Mouse (Mus musculus) layer of hippocampus, adult 8-10 months (tissue): ENCODE data around the gene Hacd2. TPM values are rescaled to one million over a fixed set of nuclear protein-coding genes. Genes with fewer than 3 reads are reported as not detected.

Source experiments
- DNase-seq, 2 experiments: peaks; one replicate each; pipeline ENCODE4 v3.0.0; 2022; ENCODE audit warnings: low spot score in 2 of 2
- total RNA-seq, 4 experiments: library from RNA; stranded (reverse); gene quantifications; 2 replicates each; pipeline ENCODE4 v1.2.4; 2022

Gene Hacd2
- total RNA-seq, 4 experiments from 2014 or later = 40.4 to 48.4 (median 43.5) TPM

DNA sequence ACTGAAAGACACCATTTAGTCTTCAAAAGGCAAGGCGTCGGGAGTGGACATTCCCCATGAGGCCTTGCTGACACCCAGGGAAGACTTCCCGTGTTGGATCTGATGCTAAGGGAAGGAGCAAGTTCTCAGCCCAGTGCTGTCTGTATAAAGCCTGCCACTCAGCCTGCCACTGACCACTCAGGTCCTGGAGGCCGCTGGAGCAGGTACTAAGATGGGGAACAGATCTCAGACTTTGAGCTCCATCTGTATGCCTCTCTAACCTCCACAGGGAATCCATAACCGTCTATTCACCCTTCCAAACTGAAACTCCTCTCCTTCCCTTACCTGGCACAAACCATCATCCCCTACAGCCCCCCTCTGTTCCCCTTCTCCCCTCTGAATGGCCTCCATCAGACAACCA lies 91.3 kb downstream of the Hacd2 start:
- DNase-seq = no peak

DNA sequence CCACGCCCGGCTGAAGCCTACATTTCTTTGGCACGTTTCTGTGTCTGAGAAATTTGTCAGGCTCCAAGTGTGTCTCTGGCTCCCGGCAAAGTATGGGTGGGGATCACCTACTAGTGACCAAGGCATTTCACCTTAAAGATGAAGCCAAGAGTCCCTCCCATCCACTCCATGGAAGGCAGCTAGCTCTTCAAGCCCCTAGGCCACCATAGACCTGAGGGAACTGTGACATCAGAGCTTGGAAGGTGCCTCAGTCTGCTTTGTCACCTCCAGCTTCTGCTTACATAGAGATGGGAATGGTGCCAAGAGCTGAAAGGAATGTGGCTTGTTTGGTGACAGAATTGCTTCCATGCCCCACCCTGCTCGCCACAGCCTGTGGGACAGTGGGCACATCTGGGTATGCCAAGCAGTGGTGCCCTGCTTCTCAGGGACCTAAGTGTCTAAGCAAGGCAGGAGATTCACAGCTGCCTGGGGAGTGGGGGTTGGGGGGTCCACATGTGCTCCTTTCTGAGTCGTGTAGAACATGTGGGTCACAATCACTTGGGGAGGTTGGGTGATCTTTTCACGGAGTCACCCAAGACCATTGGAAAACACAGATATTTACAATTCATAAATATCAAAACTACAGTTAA lies 94.2 kb downstream of the Hacd2 start:
- DNase-seq = no peak

DNA sequence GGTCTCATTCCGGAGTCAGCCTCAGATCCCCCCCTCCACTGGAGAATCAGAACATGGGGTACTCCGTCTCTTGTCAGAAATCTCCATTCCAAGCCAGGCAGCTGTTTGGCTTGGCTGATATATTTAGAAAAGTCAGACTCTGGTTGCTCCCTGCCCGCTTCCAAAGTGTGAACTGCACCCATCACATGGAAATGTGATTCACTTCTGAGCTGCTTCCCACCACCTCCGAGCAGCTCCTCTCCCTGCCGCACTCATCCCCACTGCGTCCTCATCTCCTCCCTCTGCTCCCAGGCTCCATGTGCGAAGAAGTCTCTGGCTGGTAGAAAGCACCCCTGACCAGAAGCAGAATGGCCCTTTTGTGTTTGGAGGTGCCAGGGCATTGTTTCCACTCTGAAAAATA lies 95.2 kb downstream of the Hacd2 start:
- no peak for DNase-seq

DNA sequence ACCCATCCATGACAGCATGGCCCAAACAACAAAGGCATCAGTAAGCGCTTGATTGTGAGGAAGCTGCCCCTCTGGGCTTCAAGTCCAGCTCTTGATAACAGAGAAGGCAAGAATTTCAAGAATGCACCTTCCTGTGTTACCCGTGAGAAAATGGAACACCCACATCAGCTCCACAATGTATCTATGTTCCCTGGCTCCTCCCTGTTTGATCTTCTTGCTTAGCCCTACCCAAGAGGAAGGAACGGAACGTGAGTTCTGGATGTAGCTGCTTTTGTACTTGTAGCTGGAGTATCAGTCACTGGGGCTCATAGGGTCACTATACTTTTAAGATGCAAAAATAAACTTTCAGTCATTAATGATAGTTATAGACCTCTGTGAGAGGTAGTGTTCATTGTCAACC lies 98.4 kb downstream of the Hacd2 start:
- no peak for DNase-seq

DNA sequence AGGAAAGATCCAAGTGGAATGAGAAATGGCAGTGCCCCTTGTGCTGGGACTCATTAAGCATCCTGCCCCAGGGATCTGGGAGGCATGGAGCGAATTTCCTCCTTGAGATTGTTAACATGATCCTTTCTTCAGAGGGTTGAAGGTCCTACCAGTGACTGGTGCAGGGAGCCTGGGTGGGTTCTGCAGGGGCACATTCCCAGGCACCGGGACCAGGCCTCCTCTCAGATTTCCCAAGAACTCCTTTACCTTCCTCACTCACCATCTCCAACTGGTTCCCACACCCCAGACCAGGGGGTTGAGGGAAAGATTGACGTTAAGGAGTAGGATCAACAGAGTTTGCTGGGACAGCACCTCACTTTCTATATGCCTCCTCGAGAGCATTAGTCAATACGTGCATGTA lies 105.0 kb downstream of the Hacd2 start:
- DNase-seq = no peak

DNA sequence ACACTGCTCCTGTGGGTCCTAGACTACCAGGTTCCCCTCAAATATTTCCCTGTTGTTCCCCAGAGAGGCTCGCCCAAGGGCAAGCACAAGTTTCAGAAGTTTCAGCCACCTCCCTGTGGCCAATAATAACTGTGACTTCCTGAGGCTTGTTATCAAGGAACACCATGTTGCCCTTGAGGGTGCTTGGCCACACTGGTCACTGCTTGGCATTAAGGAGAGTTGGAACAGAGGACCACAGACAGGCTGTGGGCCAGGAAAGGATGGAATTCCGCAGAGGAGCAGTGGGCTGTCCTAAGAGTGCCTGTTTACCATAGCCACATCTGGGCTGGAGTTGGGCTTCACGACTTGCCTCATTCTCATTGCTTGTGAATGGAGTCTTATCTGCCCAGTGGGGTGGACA lies 107.9 kb downstream of the Hacd2 start:
- no peak for DNase-seq

DNA sequence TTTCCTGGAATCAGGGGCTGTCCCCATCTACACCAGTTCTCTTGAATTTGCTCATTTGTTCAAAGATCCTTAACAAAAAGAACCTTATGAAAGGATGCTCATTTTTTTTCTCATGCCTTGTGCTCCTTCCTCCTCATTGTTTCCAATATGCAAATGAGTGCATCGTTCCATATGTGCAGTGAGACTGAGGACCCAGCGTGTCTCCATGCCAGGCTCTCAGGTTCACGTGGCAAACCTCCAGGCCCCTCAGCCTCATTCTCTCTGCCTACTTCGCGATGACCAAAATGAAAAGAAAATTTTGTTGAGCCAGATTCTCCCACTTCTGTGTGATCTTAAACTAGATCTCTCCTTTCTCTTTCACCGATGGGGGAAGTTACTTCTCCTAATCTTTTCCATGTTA lies 117.2 kb downstream of the Hacd2 start:
- no peak for DNase-seq

DNA sequence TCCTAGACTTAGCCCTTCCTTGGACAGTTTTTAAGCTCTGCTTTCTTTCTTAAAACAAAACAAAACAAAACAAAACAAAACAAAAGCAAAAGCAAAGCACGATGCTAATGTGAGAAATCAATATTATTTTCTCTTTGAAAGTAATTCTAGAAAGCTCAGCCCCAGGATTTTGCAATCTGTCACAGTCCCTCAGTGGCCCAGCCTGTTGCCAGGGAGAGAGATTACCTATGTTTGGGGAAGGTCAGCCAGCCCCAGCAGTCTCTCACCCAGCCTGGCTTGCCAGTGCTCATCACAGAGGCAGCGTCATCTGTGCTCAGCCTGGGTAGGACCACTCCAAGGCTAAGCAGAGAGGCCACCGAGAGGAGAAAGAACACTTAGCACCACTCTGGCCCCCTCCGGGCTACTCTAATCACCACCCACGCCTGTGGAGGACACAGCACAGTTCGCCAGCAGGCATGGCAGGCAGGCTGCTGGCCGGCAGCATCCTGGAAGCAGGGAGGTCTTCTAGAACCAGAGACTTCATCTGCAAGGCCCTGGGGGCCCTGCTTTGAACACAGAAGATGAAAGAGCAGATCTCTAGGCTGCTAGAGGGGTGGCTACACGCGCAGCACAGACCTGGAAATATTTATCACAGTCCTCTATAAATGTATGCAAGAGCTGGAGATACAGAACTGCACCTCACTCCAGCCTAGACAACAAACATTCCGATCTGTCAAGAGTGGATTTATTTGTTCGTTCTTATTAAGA lies 117.8 kb downstream of the Hacd2 start:
- no peak for DNase-seq

DNA sequence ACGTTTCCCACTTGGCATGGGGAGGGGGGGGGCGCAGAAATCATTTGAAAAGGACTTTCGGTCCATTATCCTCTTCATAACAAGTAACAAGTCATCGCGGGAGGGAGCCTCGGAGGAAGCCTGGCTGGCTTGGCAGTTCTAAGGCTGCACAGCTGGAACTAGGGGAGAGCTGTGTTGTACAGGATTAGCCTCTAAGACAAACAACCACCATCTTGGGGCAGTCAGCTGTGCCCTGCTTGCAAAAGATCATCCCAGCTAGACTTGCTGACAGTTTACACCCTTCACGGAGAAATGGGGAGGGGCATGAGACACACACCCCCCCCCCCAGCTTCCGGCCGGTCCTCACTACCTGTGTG lies 118.4 kb downstream of the Hacd2 start:
- no peak for DNase-seq

DNA sequence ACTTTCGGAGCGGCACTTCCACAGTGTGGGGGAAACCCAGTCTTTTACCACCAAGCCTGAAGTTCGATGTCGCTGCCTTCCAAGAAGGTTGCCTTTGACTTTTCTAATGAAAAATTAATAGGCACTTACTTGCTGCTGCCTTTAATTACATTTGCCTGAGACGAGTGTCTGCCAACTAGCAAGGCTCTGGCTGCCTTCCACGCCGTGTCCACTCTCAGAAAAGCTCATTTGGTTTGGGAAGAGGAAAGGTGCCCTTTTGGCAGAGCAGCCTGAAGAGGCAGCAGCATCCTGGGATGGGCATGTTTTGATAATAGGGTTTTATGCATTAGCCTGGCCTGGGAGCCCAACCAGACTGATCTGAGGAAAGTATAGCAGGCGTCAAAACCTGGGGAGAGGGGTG lies 119.6 kb downstream of the Hacd2 start:
- DNase-seq = no peak

DNA sequence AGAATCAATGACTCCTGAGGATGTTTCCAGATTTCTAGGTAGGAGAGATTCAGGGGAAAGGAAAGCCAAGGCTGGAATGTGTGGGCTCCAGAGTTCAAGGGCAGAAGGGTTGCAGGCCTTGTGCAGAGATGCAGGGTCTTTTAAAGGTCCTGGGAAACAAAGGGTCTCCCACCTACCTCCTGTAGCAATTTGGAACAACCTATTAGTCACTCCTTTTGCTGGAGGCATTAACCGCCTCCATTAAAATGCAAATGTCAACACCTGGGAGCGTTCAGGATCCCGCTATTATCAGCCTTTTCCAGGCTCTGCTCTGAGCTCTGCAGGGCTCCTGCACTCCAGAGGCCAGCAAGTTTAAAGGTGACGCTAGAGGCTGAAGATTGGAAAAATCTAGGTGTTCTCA lies 123.9 kb downstream of the Hacd2 start:
- DNase-seq = no peak

DNA sequence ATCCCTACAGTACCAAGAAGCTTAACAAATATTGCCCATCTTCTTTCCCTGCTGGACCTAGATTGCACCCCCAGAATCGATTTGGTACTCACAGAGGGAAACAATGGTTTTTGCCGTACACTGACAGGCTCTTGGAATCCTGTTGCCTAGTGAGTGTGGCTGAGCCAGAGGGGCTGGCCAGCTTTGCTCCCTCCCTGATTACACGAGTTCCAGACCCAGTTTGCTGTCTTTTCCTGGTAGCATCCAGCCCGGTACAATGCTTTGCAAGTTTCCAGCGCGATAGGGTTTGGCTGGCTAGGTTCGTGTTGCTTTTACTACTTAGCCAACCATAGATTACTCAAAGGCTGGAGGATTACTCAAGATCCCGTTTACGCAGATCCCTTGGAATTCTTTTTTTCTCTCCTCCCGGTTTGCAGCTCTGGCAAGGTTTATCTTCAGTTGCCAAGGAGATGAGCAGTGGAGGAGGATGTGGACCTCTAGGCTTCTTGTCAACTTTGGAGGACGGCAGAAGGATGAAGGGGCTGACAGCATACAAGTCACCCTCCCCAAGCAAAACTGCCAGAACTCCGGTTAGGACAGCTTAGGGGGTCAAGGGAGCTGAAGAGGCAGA lies 131.0 kb downstream of the Hacd2 start:
- no peak for DNase-seq

DNA sequence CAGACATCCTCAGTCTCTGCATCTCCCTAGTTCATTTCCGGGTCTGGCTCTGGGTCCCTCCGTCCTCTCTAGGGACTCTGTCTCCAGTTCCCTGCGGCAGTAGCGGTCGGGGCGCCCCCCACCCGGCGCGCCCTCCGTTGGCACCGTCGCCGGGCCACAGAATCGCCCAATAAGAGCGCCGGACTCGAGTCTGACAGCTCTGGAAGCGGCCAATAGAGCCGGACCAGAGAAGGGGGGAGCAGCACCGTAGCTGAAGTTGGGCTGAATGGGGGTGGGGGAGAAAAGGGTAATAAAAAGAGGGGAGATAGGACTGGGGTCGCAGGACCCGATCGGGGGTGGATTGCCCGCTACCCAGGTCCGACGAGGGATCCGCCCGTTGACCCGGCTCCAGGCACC lies 132.0 kb downstream of the Hacd2 start:
- DNase-seq = peak in 1 of 2 experiments; percentile 57

DNA sequence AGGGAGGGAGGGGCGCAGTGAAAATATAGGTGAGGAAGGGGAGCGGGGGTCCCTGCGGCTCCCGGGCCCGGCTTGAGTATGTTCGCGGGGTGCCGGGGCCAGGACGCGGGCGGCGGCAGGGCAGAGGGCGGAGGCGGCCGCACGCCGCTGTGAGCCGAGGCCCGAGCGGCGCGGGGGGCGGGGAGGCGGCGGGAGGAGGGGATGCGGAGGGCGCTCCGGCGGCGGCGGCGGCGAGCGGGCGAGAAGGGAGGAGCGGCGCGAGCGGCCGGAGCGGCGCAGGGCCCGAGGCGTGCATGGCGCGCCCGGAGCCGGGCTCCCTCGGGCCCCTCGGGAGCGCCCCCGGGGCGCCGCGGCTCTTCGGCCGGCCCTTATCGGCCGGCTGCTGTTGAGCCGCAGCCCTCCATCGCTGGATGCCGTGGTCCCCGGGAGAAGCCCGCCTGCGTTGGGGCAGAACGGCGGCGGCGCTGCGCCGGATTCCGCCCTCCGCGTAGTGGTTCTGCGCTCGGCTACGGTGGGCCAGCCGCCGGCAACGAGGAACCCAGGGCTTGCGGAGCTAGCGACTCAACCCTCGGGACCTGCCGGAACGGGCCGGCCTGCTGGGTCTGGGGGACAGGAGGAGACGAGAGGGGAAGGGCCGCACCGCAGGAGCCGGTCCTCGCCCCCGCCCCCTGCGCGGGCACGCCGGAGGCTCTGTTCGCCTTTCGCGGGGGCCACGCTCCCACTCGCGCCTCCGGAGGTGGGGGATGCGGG lies 132.6 kb downstream of the Hacd2 start, which contains the start of gene Adcy5:
Gene Adcy5 (plus strand): TSS at position 237 of the 750 bp plus-strand sequence.
- no peak for DNase-seq

DNA sequence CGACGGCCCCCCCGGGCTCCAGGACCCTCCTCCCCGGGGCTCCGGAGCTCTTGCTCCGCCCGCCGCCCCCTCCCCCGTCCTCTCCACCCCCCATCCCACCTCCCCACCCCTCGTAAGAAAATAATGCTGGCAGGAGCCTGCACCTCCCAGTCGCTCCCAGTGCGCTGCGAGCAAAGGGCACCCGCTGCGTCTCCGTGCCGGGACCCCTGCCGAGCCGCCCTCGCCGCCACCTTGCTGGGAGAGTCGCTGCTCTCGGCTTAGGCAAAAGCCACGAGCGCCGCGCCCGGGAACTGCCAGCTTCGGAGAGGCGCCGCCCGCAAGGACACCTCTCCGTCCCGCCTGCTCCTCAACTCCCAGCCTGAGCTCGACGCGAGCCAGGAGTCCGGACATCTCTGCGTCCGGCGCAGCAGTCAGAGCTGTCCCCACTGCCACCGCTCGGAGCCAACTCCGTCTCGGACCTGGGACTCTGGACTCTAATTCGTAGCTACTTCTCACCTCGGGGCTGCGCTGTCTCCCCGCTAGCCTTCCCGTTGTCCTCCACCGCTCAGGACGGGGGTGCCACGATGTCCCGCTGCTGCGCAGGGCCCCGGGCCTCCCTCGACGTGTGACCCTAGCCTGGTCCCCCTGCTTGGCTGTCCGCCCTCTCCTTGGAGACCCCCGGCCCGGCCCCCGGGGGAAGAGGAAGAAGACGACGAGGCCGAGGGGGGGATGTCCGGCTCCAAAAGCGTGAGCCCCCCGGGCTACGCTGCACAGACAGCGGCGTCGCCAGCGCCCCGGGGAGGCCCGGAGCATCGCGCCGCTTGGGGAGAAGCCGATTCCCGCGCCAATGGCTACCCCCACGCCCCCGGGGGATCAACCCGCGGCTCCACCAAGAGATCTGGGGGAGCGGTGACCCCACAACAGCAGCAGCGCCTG lies 133.4 kb downstream of the Hacd2 start:
- no peak for DNase-seq

DNA sequence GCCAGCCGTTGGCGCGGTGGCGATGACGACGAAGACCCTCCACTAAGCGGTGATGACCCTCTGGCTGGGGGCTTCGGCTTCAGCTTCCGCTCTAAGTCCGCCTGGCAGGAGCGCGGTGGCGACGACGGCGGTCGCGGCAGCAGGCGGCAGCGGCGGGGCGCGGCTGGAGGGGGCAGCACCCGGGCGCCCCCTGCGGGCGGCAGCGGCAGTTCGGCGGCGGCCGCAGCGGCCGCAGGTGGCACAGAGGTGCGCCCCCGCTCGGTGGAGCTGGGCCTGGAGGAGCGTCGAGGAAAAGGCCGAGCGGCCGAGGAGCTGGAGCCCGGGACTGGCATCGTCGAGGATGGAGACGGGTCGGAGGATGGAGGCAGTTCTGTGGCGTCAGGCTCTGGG lies 134.1 kb downstream of the Hacd2 start:
- no peak for DNase-seq

DNA sequence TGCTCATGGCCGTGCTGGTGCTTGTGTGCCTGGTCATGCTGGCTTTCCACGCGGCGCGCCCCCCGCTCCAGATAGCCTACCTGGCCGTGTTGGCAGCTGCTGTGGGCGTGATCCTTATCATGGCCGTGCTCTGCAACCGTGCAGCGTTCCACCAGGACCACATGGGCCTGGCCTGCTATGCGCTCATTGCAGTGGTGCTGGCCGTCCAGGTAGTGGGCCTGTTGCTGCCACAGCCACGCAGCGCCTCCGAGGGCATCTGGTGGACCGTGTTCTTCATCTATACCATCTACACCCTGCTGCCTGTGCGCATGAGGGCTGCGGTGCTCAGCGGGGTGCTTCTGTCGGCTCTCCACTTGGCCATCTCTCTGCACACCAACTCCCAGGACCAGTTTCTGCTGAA lies 134.6 kb downstream of the Hacd2 start:
- no peak for DNase-seq
